Mouse (Mus musculus): ENCODE data around the gene 3110040M04Rik.

DNA sequence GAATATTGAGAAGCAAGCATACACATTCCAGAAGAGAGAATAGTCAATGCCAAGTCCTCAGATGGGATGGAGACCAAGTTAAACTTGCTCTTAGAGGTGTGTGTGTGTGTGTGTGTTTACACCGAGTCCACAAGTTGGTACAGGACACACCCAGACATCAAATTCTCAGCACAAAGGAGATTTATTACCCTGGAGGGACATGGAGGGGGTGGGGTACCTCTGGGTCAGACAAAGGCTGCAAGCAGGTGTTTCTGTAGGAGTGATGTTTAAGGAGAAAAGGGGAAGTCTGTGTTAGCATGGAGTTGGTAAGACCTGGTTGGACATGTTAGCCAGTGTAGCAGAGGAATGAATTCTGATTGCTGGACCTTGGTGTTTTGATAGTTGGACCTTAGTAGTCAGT is 12.1 kb downstream of the 3110040M04Rik start:
- TF ChIP-seq HCFC1 (IDR thresholded peaks at IDR 0.05; ENCODE audit: borderline replicate concordance, insufficient read depth, low read length) (no peak), ZNF384 (IDR thresholded peaks at IDR 0.05; ENCODE audit: low read depth, low read length) (no peak), CHD2 (IDR thresholded peaks at IDR 0.05; ENCODE audit: low read depth, low read length) (no peak)

All from ES-E14 (cell line).